ENCODE assay signal across 32 mouse cellular contexts in genomic region chr2:167938786-167939185, GRCm38 (mm10). TPM values are rescaled to one million over a fixed set of nuclear protein-coding genes. Genes with fewer than 3 reads are reported as not detected.
DNase-seq lines count a peak whose midpoint lies in the region; ATAC-seq and TF ChIP-seq lines count a peak whose summit lies in the region.
"Had no signal": no experiment of that assay in that cellular context is flagged by ENCODE, and none has a peak within 500 bp of the region (broad histone marks: within the 10 kb centered on the region; RNA-seq: fewer than 3 reads in every experiment).

No protein-coding gene starts in this region.

- no peak overlapping the region for H3K4me2 ChIP-seq in heart, embryonic 14.5 days (ENCODE audit: low read length)
- no peak overlapping the region for H3K4me2 ChIP-seq in heart, embryonic 12.5 days
- H3K4me2 ChIP-seq: embryonic facial prominence, embryonic 12.5 days; hindbrain, embryonic 14.5 days; kidney, embryonic 15.5 days; midbrain, embryonic 12.5 days; neural tube, embryonic 13.5 days had no signal

- H3K9me3 ChIP-seq in heart, embryonic 14.5 days (ENCODE audit: control insufficient read depth, low read length): no peaks in the 10 kb centered on the region
- H3K9me3 ChIP-seq in heart, embryonic 12.5 days (replicated peaks): no peaks in the 10 kb centered on the region
- H3K9me3 ChIP-seq: embryonic facial prominence, embryonic 12.5 days; kidney, embryonic 15.5 days; midbrain, embryonic 12.5 days; neural tube, embryonic 13.5 days had no signal

- TF ChIP-seq POLR2A in spleen, adult 2 months (IDR thresholded peaks at IDR 0.05; ENCODE audit: low read depth, low read length): no peak

- no peak for TF ChIP-seq CTCF in gastrocnemius, adult 2 months (IDR thresholded peaks at IDR 0.05)
- TF ChIP-seq CTCF in spleen, adult 2 months (IDR thresholded peaks at IDR 0.05; ENCODE audit: extremely low read depth, insufficient read depth, insufficient read length, insufficient replicate concordance): no peak

- H3K4me3 ChIP-seq in gastrocnemius, adult 2 months: no peak overlapping the region
- no peak overlapping the region for H3K4me3 ChIP-seq in heart, embryonic 14.5 days (ENCODE audit: control insufficient read depth in 1 of 2, insufficient read depth in 1 of 2, low read depth in 1 of 2, low read length in 2 of 2)
- no peak overlapping the region for H3K4me3 ChIP-seq in heart, embryonic 12.5 days
- no peak overlapping the region for H3K4me3 ChIP-seq in spleen, adult 2 months (ENCODE audit: extremely low read depth, insufficient read depth, insufficient read length)
- H3K4me3 ChIP-seq: embryonic facial prominence, embryonic 12.5 days; kidney, embryonic 15.5 days; layer of hippocampus, adult 2 months; midbrain, embryonic 12.5 days; myocyte; neural tube, embryonic 13.5 days had no signal

- H3K9ac ChIP-seq in heart, embryonic 14.5 days (ENCODE audit: low read length): 0 out of 2 replicates have a peak overlapping the region, but pooled peaks have one; percentile 16
- H3K9ac ChIP-seq in heart, embryonic 12.5 days: no peak overlapping the region
- H3K9ac ChIP-seq: embryonic facial prominence, embryonic 12.5 days; hindbrain, embryonic 14.5 days; kidney, embryonic 15.5 days; liver, embryonic 14.5 days; midbrain, embryonic 12.5 days; neural tube, embryonic 13.5 days had no signal

- no peak for DNase-seq in gastrocnemius, adult 2 months
- no peak for DNase-seq in gastrocnemius, postnatal 10 days
- no peak for DNase-seq in spleen, adult 2 months (ENCODE audit: low read depth in 1 of 2, low spot score in 2 of 2)
- no peak for DNase-seq in spleen, postnatal 4 days (ENCODE audit: low spot score in 2 of 2)
- DNase-seq in naive thymus-derived CD4-positive, alpha-beta T cell, adult 2 months (ENCODE audit: low read depth): peak; percentile 54
- DNase-seq in adrenal gland, adult 18-20 months (ENCODE audit: low spot score in 2 of 2): no peak
- DNase-seq: adrenal gland, postnatal 10 days; cerebellum, adult 11 months; cerebellum, adult 9-10 months; cerebellum, postnatal 36 days; embryo, embryonic 11 days; gastrocnemius, postnatal 36 days; kidney, adult 11 months; kidney, postnatal 36 days; left cerebral cortex, postnatal 4 days; liver; lung, adult 2 months; lung, postnatal 14 days; right cerebral cortex, postnatal 4 days; thymus, postnatal 14 days had no signal

- 68% methylated on average over 3 of the region's 3 CpGs for WGBS in heart, embryonic 14.5 days
- 75% methylated on average over 3 of the region's 3 CpGs for WGBS in heart, embryonic 12.5 days
- WGBS in spleen, adult 2 months: 51% methylated on average over 3 of the region's 3 CpGs

- ATAC-seq in heart, embryonic 14.5 days (ENCODE audit: insufficient number of reproducible peaks, insufficient read depth, low FRiP score, low read depth): no peak
- ATAC-seq in heart, embryonic 12.5 days (ENCODE audit: insufficient number of reproducible peaks, low FRiP score): no peak
- ATAC-seq: forebrain, embryonic 14.5 days; inflammation-experienced regulatory T-cells, adult 6 months had no signal

- intact Hi-C loops in gastrocnemius, adult 2 months (cut with DNase I): no loop called here

- H3K36me3 ChIP-seq in heart, embryonic 14.5 days (ENCODE audit: control insufficient read depth, insufficient read depth, low read length): no peaks in the 10 kb centered on the region
- H3K36me3 ChIP-seq in heart, embryonic 12.5 days: no peaks in the 10 kb centered on the region
- peaks cover 2% of the 10 kb centered on the region; the same call in 1 of the 2 replicates for H3K36me3 ChIP-seq in spleen, adult 2 months (ENCODE audit: control insufficient read depth, insufficient read depth, low read length)
- H3K36me3 ChIP-seq: kidney, embryonic 15.5 days; neural tube, embryonic 13.5 days had no signal

- H3K4me1 ChIP-seq in heart, embryonic 14.5 days (ENCODE audit: control insufficient read depth in 2 of 2, insufficient read depth in 2 of 2, low read length in 2 of 2): peaks cover 51 to 82% of the 10 kb centered on the region in 2 experiments
- peaks cover 87% of the 10 kb centered on the region for H3K4me1 ChIP-seq in heart, embryonic 12.5 days (replicated peaks)
- peaks cover 73% of the 10 kb centered on the region for H3K4me1 ChIP-seq in spleen, adult 2 months (ENCODE audit: control insufficient read depth, insufficient read depth, insufficient read length)

- H3K27ac ChIP-seq in gastrocnemius, adult 2 months: peak overlapping the region; percentile 1; the same call in 1 of the 2 replicates
- peak overlapping the region in 1 of 2 experiments; percentile 73; a peak in 1 of 4 replicates for H3K27ac ChIP-seq in heart, embryonic 14.5 days (replicated peaks in 1 of 2; ENCODE audit: control insufficient read depth in 1 of 2, insufficient read depth in 1 of 2, low read depth in 2 of 2, low read length in 2 of 2)
- no peak overlapping the region for H3K27ac ChIP-seq in heart, embryonic 12.5 days (ENCODE audit: poor library complexity, severe bottlenecking)
- H3K27ac ChIP-seq in spleen, adult 2 months (ENCODE audit: insufficient read depth, low read length): peak overlapping the region; percentile 59
- H3K27ac ChIP-seq: embryonic facial prominence, embryonic 12.5 days; hindbrain, embryonic 14.5 days; kidney, embryonic 15.5 days; layer of hippocampus, adult 2 months; liver, embryonic 14.5 days; midbrain, embryonic 12.5 days; neural tube, embryonic 13.5 days had no signal

- H3K27me3 ChIP-seq in heart, embryonic 14.5 days (ENCODE audit: control insufficient read depth, insufficient read depth, low read length): no peaks in the 10 kb centered on the region
- no peaks in the 10 kb centered on the region for H3K27me3 ChIP-seq in heart, embryonic 12.5 days (replicated peaks)
- H3K27me3 ChIP-seq in spleen, adult 2 months (ENCODE audit: control insufficient read depth, insufficient read depth, low read length): no peaks in the 10 kb centered on the region
- H3K27me3 ChIP-seq: embryonic facial prominence, embryonic 12.5 days; kidney, embryonic 15.5 days; midbrain, embryonic 12.5 days; neural tube, embryonic 13.5 days had no signal

RNA-seq across cellular contexts. Expression of gene Ptpn1, which starts 6.9 kb away (rescaled TPM):
- 10 to 100 TPM; 15.4 to 19.6 TPM for total RNA-seq in gastrocnemius, adult 2 months (2021)
- total RNA-seq in gastrocnemius, postnatal 10 days (2021): 10 to 100 TPM; 16.4 to 22.7 TPM
- 40.7 and 41.5 TPM in 2 replicates for polyA plus RNA-seq in heart, embryonic 14.5 days (2014; fragmentation: Nextera tagmentation; extraction: Ambion mirVana)
- polyA plus RNA-seq in heart, embryonic 12.5 days (2016; fragmentation: Nextera tagmentation; extraction: Ambion mirVana): 59.5 and 63.3 TPM in 2 replicates
- 83.8 and 110 TPM in 2 replicates for polyA plus RNA-seq in spleen, adult 2 months (2012; rRNA removed)
- 10 to 100 TPM; 56.6 to 64.4 TPM for total RNA-seq in adrenal gland, adult 18-20 months (2021)
